Mouse (Mus musculus) cerebellum, postnatal 10 days (tissue): ENCODE data around the gene Sacm1l.

ENCODE experiments used
- DNase-seq, 2 experiments: peaks; one replicate each; pipeline ENCODE4 v3.0.0; 2021; ENCODE audit warnings: mixed read lengths in 2 of 2

The Sacm1l gene

DNA sequence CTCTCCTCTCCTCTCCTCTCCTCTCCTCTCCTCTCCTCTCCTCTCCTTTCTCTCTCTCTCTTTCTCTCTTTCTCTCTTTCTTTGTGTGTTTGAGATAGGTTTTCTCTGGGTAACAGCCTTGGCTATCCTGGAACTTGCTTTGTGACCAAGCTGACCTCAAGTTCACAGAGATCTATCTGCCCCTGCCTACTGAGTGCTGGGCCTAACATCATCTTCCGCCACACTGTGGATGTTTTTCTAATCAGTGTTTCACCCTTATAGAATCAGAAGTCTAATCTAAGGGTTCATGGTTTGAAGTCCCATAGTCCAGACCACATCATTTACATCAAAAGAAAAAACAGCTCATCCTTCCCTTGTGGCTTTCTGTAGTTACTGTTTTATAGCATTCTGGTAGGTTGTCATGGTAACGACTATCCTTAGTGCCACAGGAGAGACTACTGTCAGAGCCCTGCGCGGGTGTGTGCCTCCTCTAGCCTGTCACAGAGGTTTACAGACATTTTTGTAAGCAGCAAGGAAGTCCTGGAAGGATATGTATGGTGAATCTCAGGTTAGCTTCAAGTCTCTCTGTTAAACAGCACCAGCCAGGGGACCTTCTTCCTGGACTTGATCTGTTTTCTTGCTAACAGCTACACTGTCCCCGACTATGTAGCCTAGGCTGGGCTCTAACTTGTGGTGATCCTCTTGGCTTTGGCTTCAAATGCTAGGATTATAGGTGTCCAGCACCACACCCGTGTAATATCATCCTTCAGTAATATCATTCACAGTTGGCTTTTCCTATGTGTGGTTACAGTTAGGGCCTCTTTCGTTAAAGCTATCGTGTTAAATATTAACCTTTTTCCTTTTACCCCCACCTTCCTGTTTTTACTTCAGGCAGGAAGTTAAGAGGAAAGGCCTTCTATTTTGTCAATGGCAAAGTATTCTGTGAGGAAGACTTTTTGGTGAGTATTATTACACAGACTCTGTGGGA lies 19.6 kb upstream of the Sacm1l start:
- no peak for DNase-seq

DNA sequence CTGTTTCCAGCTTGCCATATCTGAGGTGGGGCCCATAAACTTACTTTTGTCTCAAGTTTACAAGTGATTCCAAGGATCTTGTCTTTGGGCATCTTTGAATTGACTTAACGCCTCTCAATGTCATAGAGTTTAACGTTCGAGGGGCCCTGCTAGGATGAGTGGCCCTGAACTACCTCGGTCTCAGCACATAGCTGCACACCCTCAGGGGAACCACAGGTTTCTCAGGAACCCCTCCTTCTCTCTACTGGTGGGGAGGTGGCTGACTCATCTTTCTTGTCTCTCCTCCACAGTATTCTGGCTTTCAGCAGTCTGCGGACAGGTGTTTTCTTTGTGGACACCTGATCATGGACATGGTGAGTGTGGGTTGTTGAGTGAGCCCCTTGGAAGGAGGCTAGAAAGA lies 18.6 kb upstream of the Sacm1l start:
- DNase-seq: no peak

DNA sequence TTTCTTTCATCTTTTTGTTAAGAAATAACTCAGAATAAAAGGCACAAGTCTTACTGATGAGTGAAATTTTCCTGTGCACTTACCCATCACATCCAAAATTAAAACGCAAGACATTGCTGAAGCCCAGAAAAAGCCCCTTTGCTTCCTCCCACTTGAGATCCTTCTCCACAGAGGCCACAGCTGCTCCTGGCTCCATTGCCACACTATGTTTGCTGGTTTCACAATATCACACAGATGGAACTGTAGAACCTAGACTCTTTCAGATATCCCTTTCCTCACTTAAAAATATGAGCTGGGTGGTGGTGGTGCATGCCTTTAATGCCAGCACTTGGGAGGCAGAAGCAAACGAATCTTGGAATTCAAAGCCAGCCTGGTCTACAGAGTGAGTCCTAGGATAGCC lies 17.1 kb upstream of the Sacm1l start:
- no peak for DNase-seq

DNA sequence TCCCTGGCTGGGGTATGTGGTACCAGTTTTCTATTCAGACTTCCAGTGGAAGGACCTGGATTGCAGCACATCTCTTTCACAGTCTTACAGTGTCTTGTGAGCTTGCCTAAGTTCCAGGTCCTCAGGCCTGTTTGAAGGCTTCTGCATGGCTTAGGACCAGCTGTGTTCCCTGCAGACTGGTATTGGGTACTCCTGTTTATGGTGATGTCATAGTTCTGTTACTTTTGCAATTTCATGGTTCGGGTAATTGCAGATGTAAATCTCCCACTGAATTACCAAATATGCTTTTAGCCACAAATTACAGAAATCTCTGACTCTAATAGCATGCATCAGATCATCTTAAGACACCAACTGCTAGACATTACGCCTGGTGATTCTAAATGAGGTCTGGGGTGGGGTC lies 14.5 kb upstream of the Sacm1l start:
- no peak for DNase-seq

DNA sequence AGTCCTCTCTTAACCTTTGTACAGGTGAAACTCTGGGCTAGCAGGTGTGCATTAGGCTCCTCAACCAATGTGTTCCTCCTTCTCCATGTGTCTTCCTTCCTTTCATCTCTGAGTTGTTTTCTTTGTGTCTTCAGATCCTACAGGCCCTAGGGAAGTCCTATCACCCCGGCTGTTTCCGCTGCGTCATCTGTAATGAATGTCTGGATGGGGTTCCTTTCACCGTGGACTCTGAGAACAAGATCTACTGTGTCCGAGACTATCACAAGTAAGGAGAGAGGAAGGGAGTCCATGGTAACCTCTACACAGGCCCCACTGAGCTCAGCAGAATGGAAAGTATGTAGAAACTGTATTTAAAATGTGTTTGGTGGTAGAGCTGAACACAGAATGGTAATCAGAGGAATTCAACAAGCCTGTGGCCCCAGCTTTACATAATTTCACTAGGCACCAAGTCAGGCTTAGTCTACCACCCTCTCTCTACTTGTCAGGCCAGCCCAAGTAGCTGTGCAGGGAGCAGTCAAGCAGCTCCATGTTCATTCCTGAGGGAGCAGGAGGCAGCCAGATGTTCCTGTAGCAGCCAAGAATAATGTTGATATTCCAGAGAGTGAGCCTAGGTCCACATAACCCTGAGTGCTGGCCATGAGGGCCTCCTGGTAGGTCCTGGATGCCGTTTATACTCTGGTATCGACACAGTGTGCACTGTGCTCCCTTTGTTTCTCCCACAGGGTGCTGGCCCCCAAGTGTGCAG lies 12.7 kb upstream of the Sacm1l start:
- no peak for DNase-seq

DNA sequence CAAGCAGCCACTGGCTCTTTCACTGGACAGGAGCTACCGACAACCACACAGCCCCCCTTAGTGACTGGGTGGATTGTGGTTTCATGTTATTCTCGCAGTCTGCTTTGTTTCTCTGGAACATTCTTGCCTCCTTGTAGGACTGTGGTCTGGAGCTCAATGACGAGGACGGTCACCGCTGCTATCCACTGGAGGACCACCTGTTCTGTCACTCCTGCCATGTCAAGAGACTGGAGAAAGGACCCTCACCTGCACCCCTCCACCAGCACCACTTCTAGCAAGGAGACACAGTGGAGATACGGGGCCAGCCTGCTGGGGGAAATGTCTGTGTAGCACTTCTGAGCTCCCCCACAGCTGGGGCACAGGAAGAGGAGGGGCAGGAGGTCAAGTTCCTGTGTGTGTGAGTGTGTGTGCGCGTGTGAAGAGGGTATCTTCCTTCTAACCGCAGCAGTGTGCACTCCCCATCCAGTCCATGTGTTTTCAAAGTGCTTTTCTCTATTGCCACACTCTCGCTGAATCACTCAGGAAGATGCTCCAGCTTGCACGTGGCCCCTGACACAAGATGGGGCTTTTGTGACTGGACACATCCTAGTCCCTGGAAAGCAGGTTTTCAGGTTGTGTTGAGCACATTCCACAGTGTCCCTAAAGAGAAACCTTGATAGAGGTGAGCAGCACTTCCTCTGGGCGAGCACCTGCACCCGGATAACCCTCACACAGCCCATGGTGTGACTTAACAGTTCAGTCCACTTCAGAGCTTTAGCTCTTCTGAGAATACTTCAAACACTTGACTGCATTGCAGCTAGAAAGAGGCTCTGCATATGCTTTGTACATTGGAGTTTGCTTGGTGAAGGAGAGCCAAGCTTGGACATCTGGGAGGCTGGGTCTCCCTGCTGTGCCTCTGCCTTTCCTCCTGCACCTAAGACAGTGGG lies 10.3 kb upstream of the Sacm1l start:
- DNase-seq: no peak

DNA sequence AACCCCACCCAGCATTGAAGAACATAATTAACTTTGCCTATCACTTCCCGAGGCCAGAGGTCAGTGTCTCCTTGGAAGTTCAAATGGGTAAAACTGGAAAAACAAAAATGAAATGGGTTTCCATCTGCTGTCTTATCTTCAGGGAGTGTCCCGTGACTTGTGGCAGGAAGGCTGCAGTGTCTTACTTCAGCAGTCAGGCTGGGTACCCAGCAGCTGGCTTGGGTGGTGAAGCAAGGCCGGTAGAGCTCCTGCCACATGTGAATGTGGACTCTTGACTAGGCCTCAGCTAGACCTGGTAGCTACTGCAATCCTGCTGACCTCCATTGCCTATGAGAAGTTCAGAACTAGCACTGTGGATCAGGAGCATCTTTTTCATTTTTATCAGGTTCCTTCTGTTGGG lies 8.8 kb upstream of the Sacm1l start:
- no peak for DNase-seq

DNA sequence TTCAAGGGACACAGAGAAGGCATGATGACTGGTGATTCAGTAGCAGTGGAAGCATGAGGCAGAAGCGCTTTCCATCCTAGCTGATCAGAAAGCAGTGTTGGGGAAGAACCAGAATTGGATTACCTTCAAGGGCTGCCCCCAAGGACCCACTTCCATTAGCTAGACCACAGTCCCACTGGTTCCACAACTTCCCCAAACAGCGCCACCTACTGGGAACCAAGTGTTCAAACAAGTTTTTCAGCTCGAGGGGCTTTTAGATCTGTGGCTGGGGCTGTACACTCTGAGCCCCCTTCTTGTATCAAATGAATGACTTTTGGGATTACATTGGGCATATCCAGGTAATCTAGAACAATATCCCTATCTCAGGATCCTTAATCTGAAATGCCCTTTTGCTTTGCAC lies 5.9 kb upstream of the Sacm1l start:
- peak; percentile 56 to 71 for DNase-seq

DNA sequence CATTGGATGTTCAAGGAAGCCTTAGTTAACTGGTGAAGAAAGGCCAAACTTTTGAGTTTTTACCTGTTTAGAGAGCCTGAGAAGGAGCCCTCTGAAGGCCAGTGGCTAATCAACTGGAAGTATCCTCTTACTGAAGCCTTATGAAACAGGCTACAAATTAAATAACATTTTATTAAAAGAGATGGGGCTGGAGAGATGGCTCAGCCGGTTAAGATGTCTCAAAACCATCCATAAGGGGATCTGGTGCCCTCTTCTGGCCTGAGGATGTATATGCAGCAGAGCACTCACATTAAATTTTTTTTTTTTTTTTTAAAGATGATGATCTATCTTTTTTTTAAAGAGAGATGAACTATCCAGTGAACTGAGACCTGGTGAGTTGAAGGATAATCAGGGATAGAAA lies 4.5 kb upstream of the Sacm1l start:
- peak; percentile 82 to 85 for DNase-seq

DNA sequence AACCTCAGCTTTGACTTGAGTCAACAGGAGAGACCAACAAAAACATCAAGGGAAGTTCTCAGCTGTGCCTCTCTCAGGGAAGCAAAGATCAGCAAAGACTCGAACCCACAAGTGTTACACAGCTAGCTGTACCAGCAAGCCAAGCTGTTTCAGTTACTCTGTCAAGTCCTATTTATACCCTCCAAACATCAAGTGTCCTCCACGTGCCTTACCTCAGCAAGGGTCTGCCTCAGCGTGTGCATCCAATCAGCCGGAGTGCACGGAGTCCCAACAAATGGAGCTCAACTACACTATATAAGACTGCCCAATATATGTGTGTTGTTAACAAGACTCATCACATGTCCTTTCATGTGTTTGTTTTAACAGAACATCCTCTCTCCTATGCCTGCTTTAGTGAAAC lies 3.1 kb upstream of the Sacm1l start:
- no peak for DNase-seq

DNA sequence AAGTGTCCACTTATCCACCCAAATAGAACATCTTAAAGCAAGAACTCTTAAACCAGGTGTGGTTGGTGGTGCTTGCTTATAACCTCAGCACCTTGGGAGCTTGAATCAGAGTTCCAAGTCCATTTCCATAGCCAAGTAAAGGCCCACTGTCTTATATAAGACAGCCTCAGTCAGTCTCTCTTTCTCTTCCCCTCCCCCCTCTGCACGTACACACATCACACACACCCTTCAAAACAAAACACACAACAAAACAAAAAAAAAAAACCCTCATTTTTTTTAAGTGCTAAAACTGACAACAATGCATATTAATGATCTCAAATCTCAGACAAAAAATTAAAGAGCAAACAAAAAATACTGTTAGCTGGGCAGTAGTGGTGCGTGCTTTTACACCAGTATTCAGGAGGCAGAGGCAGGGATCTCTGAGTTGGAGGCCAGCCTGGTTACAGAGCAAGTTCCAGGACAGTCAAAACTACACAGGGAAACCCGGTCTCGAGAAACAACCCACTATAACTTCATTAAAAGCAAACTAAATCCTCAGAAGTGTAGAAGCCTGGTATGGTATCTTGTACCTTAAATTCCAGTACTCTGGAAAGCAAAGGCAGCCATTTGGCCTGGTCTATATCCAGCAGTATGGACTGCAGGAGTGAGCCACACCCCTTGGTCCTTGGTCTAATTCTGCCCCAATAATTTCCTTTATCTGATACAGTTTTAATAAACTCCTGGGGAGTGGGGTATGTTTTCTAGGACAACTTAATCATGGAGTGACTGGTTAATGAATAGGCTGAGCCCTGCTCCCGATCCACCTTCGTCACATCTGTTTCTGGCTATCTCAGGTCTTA lies 1.3 kb upstream of the Sacm1l start:
- peak; percentile 26 to 52 for DNase-seq

DNA sequence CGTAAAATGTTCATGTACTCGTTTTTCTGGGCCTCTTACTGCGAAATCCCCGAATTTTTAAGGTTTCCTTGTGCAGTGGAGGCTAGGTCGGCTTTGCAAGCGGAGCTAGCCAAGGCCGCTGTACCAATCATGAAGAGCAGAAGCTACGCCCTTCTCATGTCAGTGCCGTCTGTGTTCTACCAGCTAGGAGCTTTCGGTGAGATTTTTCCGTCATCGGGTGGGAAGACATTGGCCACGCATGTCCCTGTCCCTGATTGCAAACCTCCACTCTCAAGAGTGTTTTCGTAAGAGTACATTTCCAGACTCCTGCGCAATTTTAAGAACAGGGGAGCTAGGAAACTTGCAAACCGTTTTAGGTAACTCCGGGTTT lies 648 bp upstream of the Sacm1l start:
- DNase-seq: peak; percentile 61 to 68

DNA sequence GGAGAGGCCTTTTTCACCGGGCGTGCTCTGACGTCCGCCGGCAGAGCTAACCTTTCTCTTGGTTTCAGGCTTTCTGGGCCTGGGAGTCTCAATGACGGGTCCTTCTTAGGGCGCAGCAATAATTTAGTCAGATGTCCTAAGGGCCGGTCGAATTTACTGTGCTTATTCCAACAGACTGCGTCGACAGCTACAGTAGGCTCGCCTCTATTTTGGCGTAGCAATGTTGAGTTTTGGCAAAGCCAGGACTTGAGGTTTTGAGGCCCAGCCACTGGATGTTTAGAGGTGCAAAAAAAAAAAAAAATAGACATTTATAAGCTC lies 558 bp downstream of the Sacm1l start:
- no peak for DNase-seq

DNA sequence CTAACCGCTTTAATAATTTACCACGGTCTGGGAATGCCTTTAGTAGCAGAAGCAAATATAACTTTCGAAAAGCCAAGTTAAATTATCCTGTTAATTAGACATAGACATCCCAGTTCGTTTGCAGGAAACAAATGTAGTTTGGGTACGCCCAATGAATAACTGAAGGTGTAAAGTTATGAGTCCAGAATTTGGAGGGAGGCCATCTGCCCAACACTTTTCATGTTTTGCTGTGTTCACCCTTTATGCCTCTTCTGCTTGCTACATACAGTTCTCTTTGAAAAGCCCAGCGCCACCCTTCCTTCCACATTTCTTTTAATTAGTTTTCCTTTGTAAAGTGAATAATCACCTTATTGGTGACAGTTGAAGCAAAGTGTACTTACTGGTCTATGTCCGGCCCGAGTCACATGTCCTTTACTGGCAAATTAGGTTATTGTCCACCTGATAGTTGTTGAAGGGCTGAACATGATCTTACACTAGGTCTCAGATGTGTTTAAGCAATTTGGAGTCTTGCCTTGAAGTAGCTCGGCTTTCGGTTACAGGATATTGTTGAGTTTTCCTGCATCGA lies 1.1 kb downstream of the Sacm1l start:
- DNase-seq: no peak

DNA sequence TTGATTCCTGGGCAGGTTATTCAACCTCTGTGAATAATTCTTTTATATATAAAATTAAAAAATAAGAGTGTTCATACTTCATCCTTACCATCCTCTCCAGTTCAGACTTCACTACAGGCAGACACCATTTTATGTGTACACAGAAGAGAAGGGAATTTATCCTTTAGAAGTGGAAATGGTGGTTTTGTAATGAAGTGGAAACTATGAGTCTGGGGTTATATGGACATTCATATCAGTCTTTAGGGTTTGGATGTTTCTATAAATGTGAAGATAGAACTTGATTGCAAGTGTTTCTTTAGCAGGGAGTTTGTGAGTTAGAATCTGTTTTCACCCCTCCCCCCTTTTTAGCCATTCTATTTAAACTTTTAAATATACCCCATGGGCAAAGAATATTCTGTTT lies 1.7 kb downstream of the Sacm1l start:
- no peak for DNase-seq

DNA sequence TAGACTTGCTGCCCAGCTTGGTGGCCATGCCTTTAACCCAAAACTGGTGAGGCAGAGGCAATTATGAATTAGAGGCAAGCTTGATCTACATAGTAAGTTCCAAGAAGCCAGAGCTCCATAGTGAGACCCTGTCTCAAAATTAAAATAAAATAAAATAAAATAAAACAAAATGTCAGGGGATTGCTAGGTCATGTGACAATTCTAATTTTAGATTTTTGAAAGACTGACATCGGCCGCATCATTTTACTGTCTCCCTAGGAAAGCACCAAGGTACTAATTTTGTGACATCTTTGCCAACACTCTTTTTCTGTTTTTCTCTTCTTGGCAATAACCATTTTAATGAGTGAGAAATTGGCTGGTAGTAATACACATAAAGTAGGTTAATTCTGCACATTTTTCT lies 7.1 kb downstream of the Sacm1l start:
- no peak for DNase-seq

DNA sequence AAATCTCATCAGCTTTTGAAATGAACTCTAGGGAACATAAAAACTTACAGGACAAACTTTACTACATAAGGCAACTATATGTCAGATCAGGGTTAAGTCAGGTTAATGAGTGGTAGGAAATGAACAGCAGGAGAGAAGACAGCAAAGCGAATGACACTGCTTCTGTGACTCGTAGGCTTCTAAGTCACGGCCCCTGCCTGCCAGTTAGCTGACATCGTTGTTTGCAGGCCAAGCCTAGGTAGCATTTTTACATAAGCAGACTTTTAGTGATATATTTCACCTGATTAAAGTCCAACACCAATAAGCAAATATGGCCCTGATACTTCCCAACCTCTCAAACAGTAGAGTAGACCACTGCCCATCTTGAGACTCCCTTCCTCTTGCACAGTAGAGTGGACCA lies 8.6 kb downstream of the Sacm1l start:
- DNase-seq: no peak

DNA sequence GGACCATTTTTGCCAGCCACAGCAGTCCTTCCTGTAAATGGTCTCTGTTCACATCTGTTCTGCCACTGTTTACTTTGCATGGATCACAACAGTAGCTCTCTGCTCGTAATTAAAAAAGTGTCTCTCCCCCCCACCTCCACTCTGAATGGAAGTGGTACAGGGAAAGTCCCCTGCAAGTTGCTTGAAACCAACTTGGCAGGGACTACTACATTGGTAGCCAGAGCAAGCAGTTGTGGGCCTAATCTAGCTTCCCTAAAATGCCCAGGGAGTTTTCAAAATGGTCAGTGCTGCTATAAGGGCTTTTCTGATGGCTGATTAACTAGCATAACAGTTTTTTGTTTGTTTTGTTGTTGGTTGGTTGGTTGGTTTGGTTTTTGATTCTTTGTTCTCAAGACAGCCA lies 9.5 kb downstream of the Sacm1l start:
- DNase-seq: no peak

DNA sequence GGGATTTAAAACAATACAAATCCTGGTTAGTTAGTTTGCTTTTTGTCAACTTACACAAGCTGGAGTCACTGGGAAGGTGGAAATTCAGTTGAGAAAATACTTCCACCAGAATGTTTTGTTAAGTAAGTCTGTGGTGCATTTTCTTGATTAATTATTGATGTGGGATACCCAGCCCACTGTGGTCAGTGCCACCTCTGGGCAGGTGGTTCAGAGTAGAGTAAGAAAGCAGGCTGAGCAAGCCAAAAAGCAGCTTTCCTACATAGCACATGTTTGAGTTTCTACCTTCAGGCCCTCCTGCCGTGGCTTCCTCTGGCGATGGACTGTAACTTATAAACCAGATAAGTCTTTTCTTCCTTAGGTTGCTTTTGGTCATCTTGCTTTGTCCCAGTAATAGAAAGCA lies 10.3 kb downstream of the Sacm1l start:
- DNase-seq: no peak

DNA sequence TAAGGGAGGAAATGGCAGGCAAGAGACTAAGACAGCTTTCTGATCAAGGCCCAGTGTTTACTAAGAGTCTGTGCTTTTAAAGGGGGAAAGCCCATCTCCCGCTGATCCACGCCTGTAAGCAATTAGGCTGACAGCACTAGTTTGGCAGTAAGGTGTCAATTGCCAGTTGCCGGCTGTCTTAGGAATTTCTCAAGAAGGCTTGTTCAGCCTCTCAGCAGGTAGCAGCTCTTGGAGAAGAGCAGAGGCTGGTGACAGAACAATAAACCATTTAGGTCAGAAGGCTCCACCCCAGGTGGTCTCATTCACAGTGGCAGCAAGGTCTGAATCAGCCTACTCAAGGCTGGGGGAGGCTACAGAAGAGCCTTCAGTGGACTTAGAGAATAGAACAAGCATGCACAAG lies 25.0 kb downstream of the Sacm1l start:
- peak in 1 of 2 experiments; percentile 6 for DNase-seq

DNA sequence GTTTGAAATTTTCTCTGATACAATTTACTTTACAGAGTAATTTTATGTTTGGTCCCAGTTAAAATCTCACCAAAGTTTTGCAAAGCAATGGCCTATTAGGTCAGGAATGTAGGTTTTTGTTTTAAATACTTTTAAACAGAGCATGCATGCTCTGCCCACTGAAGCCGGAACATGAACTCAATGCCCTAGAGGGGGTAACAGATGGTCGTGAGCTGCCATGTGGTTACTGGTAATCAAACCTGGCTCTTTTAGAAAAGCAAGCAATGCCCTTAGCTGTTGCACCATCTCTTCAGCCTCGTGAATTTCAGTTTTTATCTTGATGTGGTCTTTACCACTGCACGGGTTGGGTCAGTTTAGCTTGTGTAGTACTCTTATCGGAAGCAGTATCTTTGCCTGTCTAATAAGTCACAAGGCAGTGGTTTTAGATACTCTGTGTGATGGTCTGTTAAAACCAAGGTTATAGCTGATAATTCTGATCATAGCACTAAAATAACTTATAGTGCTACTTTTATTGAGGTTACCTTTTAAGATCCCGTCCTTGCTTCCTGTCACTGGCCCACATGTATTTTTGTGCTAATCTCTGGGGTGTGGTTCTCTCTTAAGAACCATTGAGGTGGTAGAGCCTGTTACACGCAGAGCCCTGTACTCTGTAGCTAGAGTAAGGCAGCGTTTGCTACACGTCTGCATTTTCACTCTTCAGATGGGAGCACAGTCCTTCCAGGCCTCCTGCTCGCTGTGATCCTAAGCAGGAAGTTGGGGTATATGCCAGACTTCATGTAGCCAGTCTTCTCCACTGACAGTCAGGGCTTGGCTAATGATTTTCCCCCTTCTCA lies 48.0 kb downstream of the Sacm1l start:
- peak; percentile 17 to 23 for DNase-seq
